Mouse (Mus musculus) brain, adult 10 weeks (tissue): Measurements from ENCODE around the gene Usb1. TPM values are rescaled to one million over a fixed set of nuclear protein-coding genes. Genes with fewer than 3 reads are reported as not detected.

Experiments
- polyA plus RNA-seq: library from polyadenylated mRNA; stranded (reverse); fragments of 350-450 nt; fragmentation: Illumina TruSeq; extraction: RNeasy Lipid Tissue Mini Kit (QIAGEN cat#74804); gene quantifications from one replicate; pipeline ENCODE4 v1.2.3, GENCODE M21; 2015; ENCODE audit warnings: low read depth, low replicate concordance

Gene Usb1
- polyA plus RNA-seq: 10.5 TPM

DNA sequence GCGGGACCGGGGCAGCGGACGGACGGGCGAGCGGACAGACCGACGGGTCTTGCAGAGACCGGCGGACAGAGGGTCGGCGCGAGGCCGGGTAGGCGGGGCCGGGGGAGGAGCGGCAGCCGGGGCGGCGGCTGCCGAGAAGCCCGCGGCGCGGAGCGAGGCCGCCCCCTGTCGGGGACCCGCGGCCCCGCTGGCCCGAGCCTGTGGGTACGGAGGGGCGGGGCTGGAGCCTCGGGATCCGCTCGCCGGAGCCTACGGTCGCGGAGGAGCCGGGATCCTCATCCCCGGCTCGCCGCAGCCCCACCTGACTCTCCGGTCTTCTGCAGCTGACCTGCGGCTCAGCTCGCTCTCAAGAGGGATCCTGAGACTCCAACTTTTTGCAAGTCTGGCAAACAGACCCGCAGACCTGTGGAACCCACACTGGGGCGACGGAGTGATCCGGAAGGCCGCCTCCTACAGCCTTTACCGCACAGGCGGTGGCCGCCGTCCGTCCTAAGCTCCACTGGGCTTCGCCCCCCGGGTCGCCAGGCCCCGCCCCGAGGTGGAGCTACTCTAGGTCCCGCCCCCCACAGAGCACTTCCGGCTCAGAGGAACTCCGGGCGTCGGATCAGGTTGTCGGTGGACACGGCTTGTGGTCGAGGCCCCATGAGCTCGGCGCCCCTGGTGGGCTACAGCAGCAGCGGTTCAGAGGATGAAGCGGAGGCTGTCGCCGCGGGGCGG, at the start of gene Usb1, which contains the start of gene Zfp319:
TSS of gene Usb1 (plus strand) at position 565 of the 717 bp plus-strand sequence.
TSS of gene Zfp319 (minus strand) at position 231 of the 717 bp plus-strand sequence.

DNA sequence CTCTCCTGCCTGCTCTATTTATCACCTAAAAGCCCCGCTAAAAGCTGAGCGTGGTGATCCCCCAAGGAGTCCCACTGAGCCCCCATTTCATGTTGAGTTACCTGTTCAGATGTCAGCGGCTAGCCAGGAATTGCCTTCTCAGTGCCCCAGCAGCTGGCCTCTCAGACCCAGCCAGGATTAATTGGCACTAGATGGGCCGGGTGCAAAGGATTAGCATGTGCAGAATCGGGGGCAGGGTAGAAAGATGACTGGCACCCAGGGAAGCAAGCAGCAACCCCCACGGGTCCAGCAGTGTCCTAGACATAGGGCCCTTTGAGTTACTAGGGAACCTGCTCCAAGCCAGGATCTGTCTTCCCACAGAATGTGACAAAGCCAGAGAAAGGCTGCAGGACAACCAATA, 25.7 kb upstream of the Usb1 start, which contains the start of gene Cngb1:
TSS of gene Cngb1 (minus strand) at position 155 of the 400 bp plus-strand sequence.

DNA sequence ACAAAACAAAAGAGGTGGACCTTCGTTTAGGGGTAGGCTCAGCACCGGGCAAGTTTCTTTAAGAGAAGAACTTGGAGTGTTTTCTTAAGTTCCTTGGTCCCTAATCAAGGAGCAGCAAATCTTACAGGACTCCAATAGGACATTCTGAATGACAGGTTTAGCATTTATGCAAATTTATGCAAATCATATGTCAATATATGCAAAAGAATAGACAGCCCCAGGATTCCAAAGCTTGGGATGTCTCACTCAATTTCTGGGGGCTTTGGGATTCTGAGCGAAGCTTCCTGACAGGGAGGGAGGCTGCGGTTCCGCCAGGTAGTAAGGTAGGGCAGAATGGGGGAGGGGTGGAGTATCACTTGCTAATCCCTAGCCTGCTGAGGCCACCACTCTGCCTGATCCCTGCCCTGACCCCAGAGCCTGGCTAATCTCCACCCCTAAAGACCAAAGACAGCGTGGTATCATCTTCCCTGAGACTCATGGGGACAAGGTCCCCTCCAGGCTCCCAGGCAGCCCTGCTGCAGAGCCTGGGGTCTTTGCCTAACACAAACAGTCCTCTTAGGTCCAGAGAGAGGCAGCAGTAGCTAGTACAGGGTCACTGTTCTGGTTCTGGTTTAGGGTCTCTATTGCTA, 21.6 kb upstream of the Usb1 start, which contains the start of gene Tepp:
TSS of gene Tepp (plus strand) at position 225 of the 629 bp plus-strand sequence.

DNA sequence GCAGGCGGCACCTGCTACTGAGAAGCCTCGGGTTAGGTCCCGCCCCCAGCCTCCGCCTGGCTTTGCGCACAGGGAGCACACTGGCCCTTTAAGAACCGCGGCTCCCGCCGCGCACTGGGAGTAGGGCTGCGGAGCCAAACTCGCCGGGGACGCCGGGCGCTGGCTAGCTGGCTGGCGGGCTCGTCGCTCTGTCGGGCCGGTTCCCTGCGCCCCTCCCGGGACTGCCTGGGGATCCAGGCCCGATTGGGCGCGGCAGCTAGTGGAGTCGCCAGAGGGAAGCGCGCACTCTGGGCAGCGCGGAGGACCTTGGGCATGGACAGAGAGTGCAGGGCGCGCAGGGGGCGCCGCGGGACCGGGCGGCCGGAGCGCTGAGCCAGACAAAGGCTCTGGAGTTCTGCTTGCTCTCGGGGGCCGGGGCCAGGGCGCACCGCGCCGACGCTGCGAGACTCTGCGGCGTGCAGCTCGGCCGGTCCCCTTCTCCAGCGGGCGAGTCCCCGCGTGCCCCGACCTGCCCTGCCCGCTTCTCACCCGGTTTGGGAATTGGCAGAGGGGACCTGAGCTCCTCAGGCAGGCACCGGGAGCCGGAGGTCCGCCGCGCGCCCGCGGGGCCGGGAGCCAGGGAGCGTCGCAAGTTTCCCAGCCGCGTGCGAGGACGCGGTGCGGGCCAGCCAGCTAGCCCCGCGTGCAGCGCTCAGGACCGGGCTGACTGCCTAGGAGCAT, 20.2 kb downstream of the Usb1 start, which contains the start of gene Mmp15:
TSS of gene Mmp15 (plus strand) at position 118 of the 720 bp plus-strand sequence.

Other genes with a start within 250 kb of the Usb1 start
- 34.2 TPM for gene Kifc3, start 129.5 kb upstream of the Usb1 start, polyA plus RNA-seq
- gene Cngb1, start 25.7 kb upstream of the Usb1 start, polyA plus RNA-seq: 0.21 TPM
- not detected for gene Tepp, start 21.7 kb upstream of the Usb1 start, polyA plus RNA-seq
- 7.8 TPM for gene Zfp319, start 334 bp upstream of the Usb1 start, polyA plus RNA-seq
- gene Mmp15, start 20.0 kb downstream of the Usb1 start, polyA plus RNA-seq: 9.5 TPM
- gene Cfap20, start 102.6 kb downstream of the Usb1 start, polyA plus RNA-seq: 77.2 TPM
- 79.1 TPM for gene Csnk2a2, start 157.8 kb downstream of the Usb1 start, polyA plus RNA-seq
- 4.7 TPM for gene Ccdc113, start 201.8 kb downstream of the Usb1 start, polyA plus RNA-seq
- not detected for gene Prss54, start 244.1 kb downstream of the Usb1 start, polyA plus RNA-seq